Mouse (Mus musculus) frontal cortex, postnatal 36 days (tissue): ENCODE results near the gene Alcam.

Source experiments
- DNase-seq, 2 experiments: peaks; one replicate each; pipeline ENCODE4 v3.0.0; 2022; ENCODE audit warnings: low spot score in 2 of 2

Gene Alcam

GRCm38 (mm10) chr16:52261755-52262154, 192.1 kb downstream of the Alcam start:
- DNase-seq: no peak

- no peak for DNase-seq
These were observed 202.9 kb downstream of the Alcam start for GRCm38 (mm10) chr16:52250935-52251334.

- no peak for DNase-seq
These were observed 203.7 kb downstream of the Alcam start for GRCm38 (mm10) chr16:52250196-52250595.

- no peak for DNase-seq
These were observed 210.4 kb downstream of the Alcam start for GRCm38 (mm10) chr16:52243421-52243973.

- DNase-seq: no peak
These were observed 211.7 kb downstream of the Alcam start for GRCm38 (mm10) chr16:52242144-52242543.

- peak; percentile 23 to 42 for DNase-seq
These were observed 223.9 kb downstream of the Alcam start for GRCm38 (mm10) chr16:52229930-52230329.

- DNase-seq: no peak
These were observed 224.4 kb downstream of the Alcam start for GRCm38 (mm10) chr16:52229446-52229845.

GRCm38 (mm10) chr16:52222896-52223295, 231.0 kb downstream of the Alcam start:
- no peak for DNase-seq

- DNase-seq: peak; percentile 30 to 36
These were observed 234.8 kb downstream of the Alcam start for GRCm38 (mm10) chr16:52219069-52219468.

- no peak for DNase-seq
These were observed 242.8 kb downstream of the Alcam start for GRCm38 (mm10) chr16:52210844-52211606.

- DNase-seq: no peak
These were observed 253.8 kb downstream of the Alcam start for GRCm38 (mm10) chr16:52200107-52200506.
